Comparison of ENCODE assay signal across 26 mouse cellular contexts in the genomic region with DNA sequence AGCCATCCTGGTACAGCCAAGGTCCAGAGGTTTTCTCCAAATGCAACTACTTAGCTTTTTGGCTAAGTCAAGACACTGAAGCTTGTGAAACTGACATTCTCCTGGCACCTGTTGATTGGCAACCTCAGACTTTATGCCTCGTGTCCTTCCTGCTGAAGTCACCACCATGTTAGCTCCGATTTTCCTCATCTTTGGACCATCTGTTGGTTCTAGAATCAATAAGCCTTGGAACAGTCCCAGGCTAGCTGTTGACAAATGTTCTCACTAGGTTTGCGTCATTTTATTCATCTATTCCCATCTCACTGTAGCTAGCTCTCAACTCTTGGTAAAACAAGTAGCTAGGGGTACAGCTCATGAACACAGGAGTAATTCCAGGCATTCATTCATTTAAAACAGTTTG. TPM values are rescaled to one million over a fixed set of nuclear protein-coding genes. Genes with fewer than 3 reads are reported as not detected.
"Had no signal": no experiment of that assay in that cellular context is flagged by ENCODE, and none has a peak within 500 bp of the region (broad histone marks: within the 10 kb centered on the region; RNA-seq: fewer than 3 reads in every experiment).

No protein-coding gene starts in this region.

- H3K9ac ChIP-seq: intestine, embryonic 15.5 days; limb, embryonic 12.5 days; limb, embryonic 15.5 days; liver, embryonic 13.5 days; midbrain, embryonic 13.5 days; neural tube, embryonic 13.5 days had no signal

- H3K4me3 ChIP-seq: intestine, embryonic 15.5 days; limb, embryonic 12.5 days; limb, embryonic 15.5 days; liver, embryonic 13.5 days; midbrain, embryonic 13.5 days; myocyte; neural tube, embryonic 13.5 days had no signal

- DNase-seq: kidney, adult 11 months; kidney, adult 8-10 months; kidney, postnatal 14 days; kidney, postnatal 4 days; left cerebral cortex, postnatal 4 days; liver, embryonic 13.5 days; lung, adult 2 months; lung, postnatal 14 days; lung, postnatal 4 days; retina, postnatal 1 day; right cerebral cortex, postnatal 25 days; spleen, adult 18-20 months; thymus, adult 2 months; thymus, postnatal 14 days; thymus, postnatal 4 days had no signal

- H3K4me2 ChIP-seq: intestine, embryonic 15.5 days; limb, embryonic 12.5 days; limb, embryonic 15.5 days; liver, embryonic 13.5 days; midbrain, embryonic 13.5 days; neural tube, embryonic 13.5 days had no signal

- H3K9me3 ChIP-seq: intestine, embryonic 15.5 days; limb, embryonic 12.5 days; limb, embryonic 15.5 days; liver, embryonic 13.5 days; midbrain, embryonic 13.5 days; neural tube, embryonic 13.5 days had no signal

- ATAC-seq: intestine, embryonic 15.5 days; midbrain, embryonic 13.5 days; midbrain, embryonic 16.5 days had no signal

- H3K4me1 ChIP-seq: intestine, embryonic 15.5 days; limb, embryonic 12.5 days; limb, embryonic 15.5 days; liver, embryonic 13.5 days; midbrain, embryonic 13.5 days; neural tube, embryonic 13.5 days had no signal

- H3K36me3 ChIP-seq: intestine, embryonic 15.5 days; limb, embryonic 12.5 days; limb, embryonic 15.5 days; liver, embryonic 13.5 days; midbrain, embryonic 13.5 days; neural tube, embryonic 13.5 days had no signal

- H3K27ac ChIP-seq: intestine, embryonic 15.5 days; limb, embryonic 12.5 days; limb, embryonic 15.5 days; liver, embryonic 13.5 days; midbrain, embryonic 13.5 days; neural tube, embryonic 13.5 days had no signal

- H3K27me3 ChIP-seq: intestine, embryonic 15.5 days; limb, embryonic 12.5 days; limb, embryonic 15.5 days; liver, embryonic 13.5 days; midbrain, embryonic 13.5 days; neural tube, embryonic 13.5 days had no signal

RNA-seq across cellular contexts. Expression of a gene that starts 51.3 kb away (rescaled TPM):
- total RNA-seq: megakaryocyte progenitor cell, adult 5-6 weeks; megakaryocyte-erythroid progenitor cell, adult 5-6 weeks; monocyte, adult 5-6 weeks; neutrophil, adult 5-6 weeks had no signal
